Mouse (Mus musculus) small intestine, adult 2 months (tissue): ENCODE data around the gene Rhbdd1. TPM values are rescaled to one million over a fixed set of nuclear protein-coding genes. Genes with fewer than 3 reads are reported as not detected.
A peak's percentile ranks its signal among the peaks of the same experiment; 100 is the strongest.

Experiments
- H3K27ac ChIP-seq: fragments of 200-500 bp; 2 replicates; pipeline ENCODE4 v1.5.1; 2012; ENCODE audit warnings: low read depth, low read length, control low read depth, inconsistent platforms; ENCODE audit not compliant: insufficient read depth
- H3K27me3 ChIP-seq: fragments of 200-500 bp; 2 replicates; pipeline ENCODE4 v1.6.1; 2012; ENCODE audit warnings: mild to moderate bottlenecking, moderate library complexity, low read length, inconsistent platforms; ENCODE audit not compliant: control insufficient read depth, insufficient read depth
- H3K36me3 ChIP-seq: fragments of 200-500 bp; 2 replicates; pipeline ENCODE4 v1.6.1; 2012; ENCODE audit warnings: mild to moderate bottlenecking, low read length, control low read depth, inconsistent platforms; ENCODE audit not compliant: control insufficient read depth, insufficient read depth
- H3K4me1 ChIP-seq: fragments of 200-500 bp; 2 replicates; pipeline ENCODE4 v1.6.1; 2012; ENCODE audit warnings: low read length, inconsistent platforms, mixed read lengths; ENCODE audit not compliant: control insufficient read depth, insufficient read depth, insufficient read length
- H3K4me3 ChIP-seq: fragments of 200-500 bp; 2 replicates; pipeline ENCODE4 v1.5.1; 2012; ENCODE audit warnings: low read depth, mild to moderate bottlenecking, control low read depth, inconsistent platforms, low read length, moderate library complexity
- CTCF ChIP-seq: fragments of 200-500 bp; IDR thresholded peaks from 2 replicates; pipeline ENCODE4 v1.5.1; 2012; ENCODE audit warnings: low read depth, mild to moderate bottlenecking, control low read depth, inconsistent platforms, low read length, moderate library complexity, mixed read lengths; ENCODE audit not compliant: insufficient replicate concordance, insufficient read length; ENCODE audit errors: extremely low read depth
- POLR2A ChIP-seq: fragments of 200-500 bp; IDR thresholded peaks from 2 replicates; pipeline ENCODE4 v1.6.1; 2012; ENCODE audit warnings: low read depth, mild to moderate bottlenecking, control low read depth, inconsistent platforms, low read length, moderate library complexity
- WGBS: fragments of 180-500 bp; shearing (Covaris S2); methylation state at CpG from one replicate; pipeline ENCODE4 v1.1.7; 2018; 5-methylcytosine and 5-hydroxymethylcytosine counted together
- polyA plus RNA-seq: library from polyadenylated mRNA; depleted of rRNA; stranded (reverse); fragments of >200 nt; gene quantifications from 2 replicates; pipeline ENCODE4 v1.2.3, GENCODE M21; 2012

The Rhbdd1 gene
- polyA plus RNA-seq, 1 experiment = 4.9 TPM

DNA sequence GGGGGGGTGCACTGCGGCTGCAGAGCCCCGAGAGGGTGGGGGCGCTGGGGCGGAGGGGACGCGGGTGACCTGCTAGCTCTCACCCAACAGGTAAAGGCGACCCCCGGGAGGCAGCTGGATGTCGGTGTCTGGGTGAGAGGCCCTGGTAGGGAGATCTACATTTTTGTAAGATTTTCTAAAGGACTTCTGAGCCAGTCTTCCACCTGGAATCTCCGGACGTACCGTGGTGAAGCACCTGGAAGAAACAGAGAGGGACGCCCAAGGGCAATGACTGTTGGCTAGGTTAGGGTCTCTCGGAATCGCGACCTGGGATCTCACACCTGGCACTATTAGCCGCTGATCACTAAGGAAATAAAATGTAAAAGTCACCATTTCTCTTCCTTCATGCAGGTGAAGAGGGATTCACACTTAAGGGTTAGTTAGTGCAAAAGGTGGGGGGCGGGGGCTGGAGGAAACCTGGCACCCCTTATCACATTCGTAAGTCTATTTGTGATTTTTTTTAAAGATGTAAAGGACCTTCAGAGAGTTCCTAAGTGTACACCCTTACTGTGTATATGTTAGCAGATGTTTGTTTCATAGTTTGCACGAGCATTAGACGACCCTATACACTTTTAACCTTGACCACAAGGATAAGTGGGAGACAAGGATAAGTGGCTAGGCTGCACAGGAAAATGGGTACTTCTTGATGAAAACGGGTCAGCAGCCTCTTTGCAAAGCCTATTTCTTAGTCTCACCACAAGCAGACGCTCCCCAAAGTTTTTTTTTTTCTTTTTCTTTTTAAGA, 24.1 kb upstream of the Rhbdd1 start:
- Histone ChIP-seq H3K36me3 (no peaks in the 10 kb centered on the region), H3K27me3 (peaks cover 10% of the 10 kb centered on the region), H3K27ac (no peak overlapping the region), H3K4me3 (peak overlapping the region; percentile 77), H3K4me1 (peaks cover 16% of the 10 kb centered on the region)
- TF ChIP-seq CTCF (no peak), POLR2A (no peak)
- 1% methylated on average over 21 of the region's 23 CpGs for WGBS

DNA sequence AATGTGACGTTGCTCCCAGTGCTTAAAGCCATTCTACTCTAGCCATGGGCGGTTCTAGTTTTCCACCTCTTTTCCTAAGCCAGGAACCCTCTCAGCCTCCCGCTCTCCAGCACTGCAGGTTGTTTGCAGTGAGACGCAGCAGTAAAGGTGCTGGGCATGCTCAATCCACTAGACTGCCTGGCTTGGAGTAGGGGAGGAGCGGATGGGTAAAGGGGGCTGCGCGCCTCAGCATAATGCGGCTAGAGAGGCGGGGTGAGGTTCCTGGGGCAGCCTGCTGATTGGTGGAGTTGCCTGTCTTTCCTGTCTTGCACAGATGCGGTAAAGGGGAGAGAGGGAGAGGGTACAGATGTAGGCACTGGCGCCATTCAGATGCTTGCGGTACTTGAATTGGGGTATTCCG, 23.5 kb upstream of the Rhbdd1 start:
- TF ChIP-seq CTCF (no peak), POLR2A (no peak)
- peak overlapping the region; percentile 4; the same call in 1 of the 2 replicates for H3K4me3 ChIP-seq
- H3K27ac ChIP-seq = no peak overlapping the region
- H3K27me3 ChIP-seq = peaks cover 10% of the 10 kb centered on the region
- H3K36me3 ChIP-seq = no peaks in the 10 kb centered on the region
- 6% methylated on average over 13 of the region's 13 CpGs for WGBS
- H3K4me1 ChIP-seq = peaks cover 16% of the 10 kb centered on the region

DNA sequence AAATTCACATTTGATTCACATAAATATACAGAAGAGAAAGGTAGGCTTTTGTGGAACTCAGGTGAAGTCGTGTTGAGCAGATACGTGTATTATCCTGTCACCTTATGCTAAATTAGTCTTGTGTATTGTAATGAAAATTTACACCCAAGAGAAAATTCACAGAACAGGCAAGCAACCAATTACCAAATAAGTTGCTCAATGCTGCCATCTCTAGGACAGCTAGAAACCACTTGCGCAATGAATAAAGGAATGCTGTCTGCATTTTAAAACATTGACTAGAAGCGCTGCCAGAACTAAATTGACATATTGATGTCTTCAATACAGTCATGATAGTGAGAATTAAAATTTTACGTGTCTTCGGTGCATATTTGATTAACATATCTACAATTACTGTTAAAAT, 22.1 kb upstream of the Rhbdd1 start:
- TF ChIP-seq CTCF (no peak), POLR2A (no peak)
- H3K27me3 ChIP-seq = peaks cover 10% of the 10 kb centered on the region
- no peak overlapping the region for H3K4me3 ChIP-seq
- WGBS = 9% methylated on average over 6 of the region's 6 CpGs
- no peak overlapping the region for H3K27ac ChIP-seq
- peaks cover 13% of the 10 kb centered on the region for H3K4me1 ChIP-seq
- no peaks in the 10 kb centered on the region for H3K36me3 ChIP-seq

DNA sequence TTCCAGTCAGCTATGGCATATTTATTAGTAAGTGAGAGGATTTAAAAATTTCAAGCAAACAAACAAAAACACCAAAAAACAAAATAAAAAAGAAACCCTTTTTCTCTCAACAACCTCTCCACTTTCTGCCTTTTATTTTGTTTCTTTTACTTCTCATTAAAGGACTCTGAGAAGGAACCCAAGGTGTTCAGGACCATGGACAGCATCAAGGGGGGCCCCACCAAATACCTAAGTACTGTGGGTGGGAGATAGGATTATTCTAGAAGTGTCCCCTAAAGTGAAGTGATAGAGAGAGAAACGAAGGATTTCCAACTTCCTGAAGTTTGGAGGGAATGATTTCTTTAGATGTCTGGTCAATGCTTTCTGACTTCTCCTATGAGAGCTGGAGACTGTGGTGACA, 17.7 kb upstream of the Rhbdd1 start:
- Histone ChIP-seq H3K27ac (no peak overlapping the region), H3K4me1 (no peaks in the 10 kb centered on the region), H3K27me3 (no peaks in the 10 kb centered on the region), H3K36me3 (no peaks in the 10 kb centered on the region), H3K4me3 (no peak overlapping the region)
- TF ChIP-seq CTCF (no peak), POLR2A (no peak)
- 17% methylated on average over 1 of the region's 1 CpGs for WGBS

DNA sequence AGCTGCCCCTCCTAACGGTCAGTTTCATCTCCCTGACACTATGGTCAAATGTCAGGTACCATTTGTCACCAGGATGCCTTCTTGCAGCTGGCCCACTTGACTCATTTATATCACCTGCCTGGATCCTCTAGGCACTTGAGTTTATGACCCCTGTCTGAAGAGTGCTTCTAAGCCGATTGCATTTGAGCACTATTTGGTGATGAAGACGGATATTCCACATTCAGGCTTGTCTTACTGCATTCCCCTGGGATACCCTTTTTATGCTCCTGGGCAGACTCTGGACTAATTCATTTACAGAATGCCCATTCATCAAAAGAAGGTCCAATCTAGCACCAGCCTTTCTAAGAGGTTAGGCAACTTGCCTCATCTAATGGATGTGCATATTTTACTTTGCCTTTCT, 11.8 kb upstream of the Rhbdd1 start:
- H3K4me1 ChIP-seq = no peaks in the 10 kb centered on the region
- WGBS = 61% methylated on average over 3 of the region's 3 CpGs
- no peaks in the 10 kb centered on the region; the same call in 1 of the 2 replicates for H3K27me3 ChIP-seq
- no peak for TF ChIP-seq POLR2A
- TF ChIP-seq CTCF = no peak
- no peaks in the 10 kb centered on the region for H3K36me3 ChIP-seq
- H3K27ac ChIP-seq = no peak overlapping the region
- no peak overlapping the region for H3K4me3 ChIP-seq

DNA sequence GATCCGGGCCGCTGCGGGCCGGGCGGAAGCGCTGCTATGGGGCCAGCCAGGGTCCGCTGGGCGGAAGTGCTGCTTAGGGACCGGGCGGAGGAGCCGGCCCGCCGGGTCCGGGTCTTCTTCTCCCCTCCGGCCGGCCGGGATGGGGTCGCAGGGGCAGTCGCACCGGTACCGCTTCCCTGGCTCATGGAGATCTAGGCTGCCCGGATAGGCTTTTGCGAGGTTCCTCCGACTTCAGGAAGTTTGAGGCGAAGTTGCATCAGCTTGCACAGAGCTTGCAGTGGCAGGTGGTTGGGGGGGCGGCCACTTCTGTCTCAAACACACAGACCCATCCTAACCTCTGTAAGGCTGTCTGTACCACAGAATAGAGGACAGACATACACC, 484 bp downstream of the Rhbdd1 start:
- Histone ChIP-seq H3K4me1 (peaks cover 4% of the 10 kb centered on the region; the same call in 1 of the 2 replicates), H3K4me3 (peak overlapping the region; percentile 91), H3K27ac (peak overlapping the region; percentile 71), H3K36me3 (no peaks in the 10 kb centered on the region), H3K27me3 (no peaks in the 10 kb centered on the region)
- TF ChIP-seq CTCF (no peak), POLR2A (no peak)
- WGBS = under 1% methylated on average over 26 of the region's 26 CpGs

DNA sequence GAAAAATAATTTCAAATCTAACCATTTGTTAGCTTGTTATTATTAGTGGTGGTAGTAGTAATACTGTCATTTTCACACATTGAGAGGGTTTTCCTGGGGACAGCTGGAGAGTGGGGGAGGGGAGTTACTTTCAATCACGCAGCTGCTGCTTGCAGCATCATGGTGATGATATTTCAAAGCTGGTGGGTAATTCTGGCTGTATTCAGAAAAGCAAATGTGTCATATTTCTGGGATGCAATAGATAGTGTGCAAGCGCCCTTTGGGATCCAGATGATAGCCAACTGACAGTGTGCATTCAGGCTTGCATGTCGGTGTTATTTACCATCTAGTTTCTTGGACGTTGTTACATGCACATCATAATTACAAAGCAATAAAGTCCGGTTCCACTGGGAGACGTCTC, 4.2 kb downstream of the Rhbdd1 start:
- TF ChIP-seq POLR2A = no peak
- H3K4me1 ChIP-seq = peaks cover 4% of the 10 kb centered on the region; the same call in 1 of the 2 replicates
- H3K27ac ChIP-seq = no peak overlapping the region
- H3K27me3 ChIP-seq = no peaks in the 10 kb centered on the region
- no peaks in the 10 kb centered on the region for H3K36me3 ChIP-seq
- WGBS = 75% methylated on average over 6 of the region's 6 CpGs
- H3K4me3 ChIP-seq = no peak overlapping the region
